Mouse (Mus musculus): ENCODE measurements around the gene Fam133b.

Fam133b gene

DNA sequence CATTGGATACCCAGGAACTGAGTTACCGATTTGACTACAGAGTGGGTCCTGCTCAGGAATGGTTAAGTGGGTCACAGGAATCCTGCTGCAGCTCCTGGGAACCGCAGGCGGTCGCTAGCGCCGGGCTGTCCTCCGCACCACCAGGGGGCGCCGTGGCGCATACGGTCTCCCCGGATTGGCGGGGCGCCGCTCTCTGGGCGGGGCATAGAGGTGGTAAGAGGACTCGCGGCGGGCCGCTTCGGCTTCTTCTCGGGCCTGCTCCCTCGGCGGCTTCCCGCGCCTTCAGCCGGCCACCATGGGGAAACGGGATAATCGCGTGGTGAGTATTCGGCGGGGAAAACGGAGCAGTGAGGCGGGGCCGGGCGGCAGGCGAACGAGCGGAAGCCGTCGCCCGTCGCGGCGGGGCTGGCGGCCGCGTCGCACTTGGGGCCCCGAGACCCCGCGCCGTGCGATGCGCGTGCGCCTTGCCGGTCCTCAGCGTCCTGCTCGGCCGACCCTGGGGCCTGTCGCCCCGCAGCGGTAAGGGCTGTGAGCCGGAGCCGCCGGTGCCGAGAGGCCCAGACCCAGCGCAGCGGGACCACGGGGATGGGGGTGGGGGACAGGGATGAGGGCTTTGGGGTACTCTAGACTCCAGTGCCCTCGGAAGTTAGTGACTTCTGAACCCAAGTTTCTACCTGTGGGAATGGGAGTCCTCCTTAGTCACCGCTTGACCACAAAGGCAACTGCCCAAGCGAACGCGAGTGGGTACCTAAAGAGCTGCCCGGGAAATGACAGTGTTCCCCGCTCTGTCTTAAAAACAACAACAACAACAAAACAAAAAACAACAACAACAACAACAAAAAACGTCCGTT, at the start of gene Fam133b:
Fam133b (plus strand) TSS at position 205 of the 851 bp plus-strand sequence.
- DNase-seq = peak; percentile 99

DNA sequence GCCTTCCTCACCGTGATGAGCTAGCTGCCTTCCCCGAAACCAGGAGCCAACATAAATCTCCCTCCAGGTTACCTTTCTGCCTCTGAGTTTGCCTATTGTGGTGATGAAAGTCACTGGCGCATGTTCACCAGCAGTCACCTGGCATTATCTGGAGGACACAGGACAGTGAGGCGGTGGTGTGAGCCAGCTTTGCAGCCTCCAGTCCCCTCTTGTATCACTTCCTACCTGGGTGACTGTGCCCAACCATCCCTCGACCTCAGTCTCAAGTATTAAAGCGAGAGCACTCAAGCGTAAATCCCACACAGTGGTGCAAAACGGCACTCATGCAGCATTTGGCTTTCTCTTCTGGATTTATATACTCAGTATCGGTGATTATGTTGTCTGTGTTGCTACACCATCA, 49.7 kb upstream of the Fam133b start:
- no peak for DNase-seq

DNA sequence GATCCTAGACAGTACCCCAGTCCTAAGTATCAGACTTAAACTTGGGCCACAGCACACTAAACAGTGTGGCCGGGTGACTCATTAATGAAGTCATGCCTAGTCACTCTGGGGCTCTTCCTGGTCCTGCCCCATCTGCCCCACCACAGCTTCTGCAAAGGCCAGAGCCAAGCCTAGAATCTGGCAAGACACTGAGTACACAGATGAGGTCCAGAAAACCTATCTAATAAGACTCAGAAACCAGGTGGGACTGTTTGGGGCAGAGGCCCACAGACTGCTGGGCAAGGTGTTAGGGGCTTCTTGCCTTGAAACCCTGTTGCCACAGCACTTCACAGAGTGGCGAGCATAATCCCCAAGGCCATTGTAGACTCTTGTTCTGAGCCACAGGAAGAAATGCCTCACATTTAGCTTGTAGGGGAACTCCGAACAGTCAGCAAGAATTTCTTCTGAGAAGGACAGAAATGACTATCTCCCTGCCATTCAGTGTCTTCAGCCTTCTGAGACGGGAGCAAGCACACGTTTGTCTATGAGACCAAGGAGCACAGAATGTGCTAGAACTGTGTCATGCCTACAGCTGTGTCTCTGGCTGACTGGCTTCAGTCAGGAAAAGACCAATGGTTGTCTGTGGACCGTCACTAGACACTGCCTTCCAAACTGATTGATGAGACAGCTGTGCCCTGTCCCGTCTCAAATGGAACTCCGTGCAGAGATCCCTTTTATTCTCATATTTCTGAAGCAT, 49.0 kb upstream of the Fam133b start:
- DNase-seq = no peak

DNA sequence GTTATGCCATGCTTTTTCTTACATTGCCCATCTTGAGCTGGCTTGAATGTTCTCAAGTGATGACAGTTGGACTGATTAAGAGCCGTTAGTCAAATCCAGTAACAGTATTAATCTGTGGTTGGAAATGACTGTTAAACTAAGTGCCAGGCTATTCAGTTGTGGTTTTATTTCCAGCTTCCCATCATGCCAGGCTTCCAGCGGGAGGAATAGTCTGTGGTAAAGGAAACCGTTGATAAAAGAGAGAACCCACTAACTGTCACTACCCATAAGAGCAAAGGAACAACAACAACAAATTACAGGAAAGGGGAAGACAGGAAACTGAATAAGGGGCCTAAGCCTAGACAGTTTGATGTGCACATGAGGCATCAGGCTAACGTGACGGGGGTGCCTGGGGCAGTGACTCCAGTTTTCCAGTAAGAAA, 46.1 kb upstream of the Fam133b start:
- no peak for DNase-seq

DNA sequence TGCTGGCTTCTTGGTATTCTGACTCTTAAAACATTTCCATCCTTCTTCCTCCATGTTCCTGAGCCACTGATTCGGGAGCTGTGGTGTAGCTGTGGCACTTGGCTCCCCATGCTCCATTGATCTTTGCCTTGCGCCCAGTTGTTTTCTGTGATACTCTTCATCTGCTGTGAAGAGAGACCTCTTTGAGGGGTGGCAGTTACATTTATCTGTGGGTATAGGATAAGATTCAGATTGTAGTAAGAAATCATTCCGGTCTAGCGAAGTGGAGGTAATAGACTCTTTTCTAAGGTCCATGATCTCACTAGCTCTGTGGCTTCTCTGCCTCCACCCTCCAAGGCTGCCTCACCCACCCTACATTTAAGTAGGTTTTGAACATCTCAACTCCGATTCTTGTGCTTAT, 43.3 kb upstream of the Fam133b start:
- DNase-seq = no peak

DNA sequence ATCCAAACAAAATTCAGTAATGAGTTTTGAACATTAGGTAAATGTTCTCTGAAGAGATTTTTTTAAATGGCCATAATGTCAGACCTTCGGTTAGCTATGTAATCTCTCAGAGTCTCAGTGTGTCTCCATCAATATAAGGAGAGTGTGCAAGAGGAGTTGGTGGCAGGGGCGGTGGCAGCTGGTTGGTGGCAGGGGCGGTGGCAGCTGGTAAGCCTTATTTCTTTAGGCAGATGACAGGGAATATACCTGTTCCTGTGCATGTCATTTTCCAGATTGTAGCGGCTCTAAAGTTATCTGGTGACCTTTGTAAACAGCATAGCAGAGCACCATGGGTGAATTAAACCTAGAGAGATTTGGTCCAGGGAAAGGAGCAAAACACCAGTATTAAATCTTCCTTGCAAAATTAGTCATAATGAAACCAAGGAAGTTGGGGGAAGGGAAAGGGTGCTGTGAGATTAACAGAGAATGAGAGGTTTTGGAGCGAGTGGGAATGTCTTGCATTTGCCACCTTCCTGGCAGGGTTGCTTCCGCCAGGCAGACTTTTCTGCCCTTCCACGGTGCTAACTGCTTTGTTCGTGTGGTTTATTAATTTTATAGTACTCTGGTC, 42.6 kb upstream of the Fam133b start:
- no peak for DNase-seq

DNA sequence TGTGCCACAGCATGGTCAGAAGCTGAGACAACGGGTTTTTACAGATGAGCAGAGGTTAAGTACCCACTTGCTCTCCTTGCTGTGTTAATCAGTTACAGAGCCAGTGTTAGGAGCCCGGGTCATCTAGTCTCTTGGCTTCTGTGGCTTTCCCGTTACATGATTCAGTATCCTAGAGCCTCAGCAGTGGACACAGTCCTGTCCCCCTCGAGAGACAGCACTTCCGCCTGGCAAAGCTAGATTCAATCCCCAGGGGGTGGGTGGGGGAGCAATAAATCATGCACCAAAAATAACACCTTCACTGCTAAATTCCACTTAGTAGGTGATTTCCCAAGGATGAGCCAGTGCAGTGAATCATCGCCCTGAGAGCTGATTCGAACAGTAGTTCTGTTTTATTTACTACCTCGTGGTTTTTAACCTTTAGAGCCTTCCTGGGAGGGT, 42.0 kb upstream of the Fam133b start:
- DNase-seq = no peak

DNA sequence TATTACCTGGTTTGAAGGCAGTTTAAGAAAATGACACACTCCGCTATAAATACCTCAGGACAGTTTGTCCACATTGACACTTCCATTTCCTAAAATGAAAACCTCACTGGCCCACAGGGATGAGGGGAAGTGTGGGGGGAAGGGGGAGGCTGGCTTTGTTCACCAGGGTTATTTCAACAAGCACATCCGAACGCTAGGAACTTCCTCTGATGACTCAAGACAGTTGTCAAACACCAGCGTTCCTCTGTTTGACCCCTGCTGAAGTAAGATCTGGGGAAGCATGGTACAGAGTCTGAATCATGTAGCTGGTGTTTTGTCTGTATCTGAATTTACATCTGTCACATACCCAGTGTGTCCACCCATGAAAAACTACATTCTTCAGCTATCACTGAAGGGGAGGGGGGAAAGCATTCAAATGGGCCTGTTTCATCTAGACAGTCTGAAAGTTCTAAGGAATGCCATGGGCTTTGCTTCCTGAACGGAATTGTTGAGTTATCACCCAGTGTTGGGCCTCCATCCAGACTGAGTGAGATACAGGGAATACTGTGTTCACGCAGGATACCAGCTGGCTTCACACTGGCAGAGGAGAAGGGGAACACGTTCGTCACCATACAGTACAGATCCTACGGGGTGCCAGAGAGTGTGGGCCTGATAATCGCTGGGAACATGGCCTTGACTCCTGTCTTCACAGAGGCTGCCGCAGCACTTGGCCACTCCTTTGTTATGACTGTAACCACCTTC, 40.9 kb upstream of the Fam133b start:
- DNase-seq = peak; percentile 30

DNA sequence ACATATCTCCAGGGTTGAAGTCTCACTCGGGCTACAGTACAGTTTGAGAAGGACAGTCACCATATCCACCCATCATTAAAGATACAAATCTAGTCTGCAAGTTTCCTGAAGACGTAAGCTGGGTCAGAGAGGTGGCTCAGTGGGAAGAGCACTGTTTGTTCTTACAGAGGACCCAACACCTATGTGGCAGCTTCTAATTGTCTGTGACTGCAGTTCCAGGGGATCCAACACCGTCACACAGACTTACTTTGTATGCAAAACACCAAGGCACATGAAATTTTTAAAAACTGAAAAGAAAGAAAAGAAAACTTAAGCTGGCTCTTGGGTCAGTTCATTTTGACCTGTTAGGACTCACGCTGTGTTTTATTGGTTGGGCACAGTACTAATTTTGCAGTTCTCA, 40.3 kb upstream of the Fam133b start:
- DNase-seq = no peak

DNA sequence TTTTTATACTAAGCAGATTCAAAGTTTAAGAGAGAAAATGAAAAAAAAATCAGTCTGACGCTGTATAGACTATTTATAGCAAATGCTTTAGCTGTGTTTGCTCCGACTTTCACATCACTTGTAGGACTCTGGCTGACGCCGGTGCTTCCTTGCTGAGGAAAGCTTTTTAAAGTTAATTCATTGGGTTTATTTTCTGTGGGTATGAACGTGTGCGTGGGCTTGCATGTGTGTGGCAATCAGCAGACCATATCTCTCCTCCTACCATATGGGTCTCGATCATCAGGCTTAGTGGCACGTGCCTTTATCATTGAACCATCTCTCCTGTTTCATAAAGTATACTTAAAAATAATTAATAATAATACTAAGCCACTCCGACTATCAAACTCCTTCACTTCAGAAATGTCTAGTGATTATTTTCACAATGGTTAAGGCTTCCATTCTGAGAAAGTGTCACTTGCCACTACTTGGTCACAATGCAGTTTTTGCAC, 39.8 kb upstream of the Fam133b start:
- no peak for DNase-seq

DNA sequence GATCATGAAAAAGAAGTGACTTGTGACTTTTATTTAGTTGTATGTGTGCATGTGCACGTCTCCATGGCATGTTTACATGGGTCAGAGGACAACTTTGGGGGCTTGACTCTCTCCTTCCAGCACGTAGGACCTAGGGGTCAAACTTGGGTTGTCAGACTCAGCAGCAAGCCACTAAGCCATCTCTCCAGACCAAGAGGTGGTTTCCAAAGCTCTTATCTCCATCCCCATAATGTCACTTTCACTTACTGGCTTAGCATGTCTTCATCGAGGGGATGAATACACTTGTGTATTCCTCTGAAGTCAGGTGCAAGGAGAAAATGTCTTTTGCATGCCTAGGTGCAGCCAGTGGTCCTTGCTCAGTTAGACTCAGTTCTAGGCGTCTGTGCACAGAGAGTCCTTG, 39.2 kb upstream of the Fam133b start:
- DNase-seq = no peak

DNA sequence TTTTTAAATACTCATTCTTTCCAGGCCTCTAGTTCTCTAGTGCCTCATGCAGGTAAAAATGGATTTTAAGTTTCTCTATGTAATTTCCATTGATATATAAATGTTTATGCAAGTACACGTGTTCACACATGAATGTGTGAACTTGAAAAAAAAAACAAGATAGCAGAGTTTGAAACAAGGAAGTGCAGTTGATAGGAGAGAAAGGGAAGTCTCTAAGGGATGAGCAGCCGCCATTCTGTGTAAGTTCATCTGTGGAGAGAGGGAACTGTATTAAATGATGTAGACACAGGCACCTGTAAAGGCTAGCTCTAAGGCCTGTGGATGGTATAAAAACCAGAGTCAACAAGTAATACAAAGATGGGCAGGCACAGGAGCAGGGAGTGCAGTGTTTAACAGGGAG, 38.1 kb upstream of the Fam133b start:
- DNase-seq = no peak

DNA sequence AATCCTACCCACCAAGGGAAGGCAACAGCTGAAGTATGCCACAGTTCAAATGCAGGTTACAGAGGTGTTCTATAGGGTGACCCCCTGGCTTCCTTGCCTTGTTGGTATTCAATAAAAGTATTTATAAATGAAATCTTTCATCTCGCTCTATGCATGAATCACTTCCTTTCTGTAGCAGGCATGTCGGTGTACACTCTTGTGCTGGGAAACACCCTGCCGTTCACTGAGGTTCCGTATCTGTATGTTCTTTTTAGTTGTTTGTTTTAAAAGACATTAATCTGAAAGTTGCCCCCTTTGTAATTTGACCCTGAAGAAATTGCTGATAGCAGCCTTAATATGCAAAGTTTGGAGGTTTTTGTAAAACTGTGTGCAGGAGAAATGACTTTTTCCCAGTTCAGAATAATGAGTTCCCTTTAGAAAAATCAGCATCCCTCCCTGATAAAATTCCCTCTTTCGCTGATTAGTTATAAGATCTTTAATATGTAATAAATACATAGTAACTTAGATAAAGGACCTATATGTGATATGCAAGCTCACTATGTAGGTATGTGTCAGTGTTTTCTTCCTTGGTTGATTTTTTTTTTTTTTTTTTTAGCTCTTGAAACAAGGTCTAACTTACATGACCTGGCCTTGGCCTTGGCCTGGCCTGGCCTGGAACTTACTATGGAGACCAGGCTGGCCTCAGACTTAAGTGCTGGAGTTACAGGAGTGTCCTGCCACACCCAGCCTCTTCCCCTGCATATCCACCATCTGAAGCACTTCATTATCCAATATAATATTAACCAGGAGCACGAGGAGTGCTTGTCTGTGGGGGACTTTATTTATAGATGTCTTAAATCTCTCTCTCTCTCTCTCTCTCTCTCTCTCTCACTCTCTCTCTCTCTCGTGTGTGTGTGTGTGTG, 34.9 kb upstream of the Fam133b start:
- no peak for DNase-seq

DNA sequence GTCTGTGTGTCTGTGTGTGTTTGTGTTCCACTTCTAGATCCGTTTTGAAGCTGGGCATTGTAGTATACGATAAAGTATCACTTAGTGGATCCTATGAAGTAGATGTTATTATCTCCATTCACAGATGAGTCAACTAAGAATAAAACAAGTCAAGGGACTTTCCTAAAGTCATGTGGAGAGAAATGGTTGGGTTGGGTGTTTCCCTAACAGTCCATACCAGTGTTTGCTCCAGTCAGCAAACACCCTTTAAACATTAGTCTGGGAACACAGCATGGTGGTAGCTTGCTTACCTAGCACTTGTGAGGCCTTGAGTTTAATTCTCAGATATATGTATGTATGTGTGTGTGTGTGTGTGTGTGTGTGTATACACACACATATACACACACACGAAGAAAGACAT, 34.1 kb upstream of the Fam133b start:
- no peak for DNase-seq

DNA sequence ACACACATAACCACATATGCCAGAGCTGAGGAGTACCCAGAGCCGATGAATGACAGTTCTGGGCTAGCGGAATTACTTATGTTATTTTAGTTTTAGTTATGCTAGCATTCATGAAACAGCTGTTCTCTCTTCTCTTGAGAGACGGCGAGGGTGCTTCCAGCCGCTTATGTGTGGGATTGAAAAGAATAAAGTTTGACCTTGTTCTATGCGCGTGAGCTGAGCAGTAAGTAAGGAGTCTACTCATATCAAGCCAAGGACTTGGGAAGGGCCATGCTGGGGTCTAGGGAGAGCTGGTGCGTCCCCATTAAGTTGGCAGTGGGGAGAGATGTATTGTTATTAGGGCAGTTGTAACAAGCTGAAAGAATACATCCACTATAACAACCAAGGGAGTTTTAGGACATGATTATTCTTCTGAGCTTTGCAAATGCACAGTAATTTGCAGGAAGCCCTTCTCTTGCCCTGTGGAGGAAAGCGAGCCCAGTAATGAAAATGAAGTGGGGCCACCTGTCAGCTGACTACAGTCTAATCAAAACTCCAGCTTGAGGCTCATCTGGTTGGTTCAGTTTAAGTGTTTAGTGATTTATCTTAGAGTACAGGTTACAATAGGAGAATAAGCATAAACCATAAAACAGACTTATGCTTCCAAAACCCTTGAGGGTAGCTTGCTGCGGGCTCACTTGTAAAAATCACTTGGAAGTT, 32.4 kb upstream of the Fam133b start:
- DNase-seq = no peak

DNA sequence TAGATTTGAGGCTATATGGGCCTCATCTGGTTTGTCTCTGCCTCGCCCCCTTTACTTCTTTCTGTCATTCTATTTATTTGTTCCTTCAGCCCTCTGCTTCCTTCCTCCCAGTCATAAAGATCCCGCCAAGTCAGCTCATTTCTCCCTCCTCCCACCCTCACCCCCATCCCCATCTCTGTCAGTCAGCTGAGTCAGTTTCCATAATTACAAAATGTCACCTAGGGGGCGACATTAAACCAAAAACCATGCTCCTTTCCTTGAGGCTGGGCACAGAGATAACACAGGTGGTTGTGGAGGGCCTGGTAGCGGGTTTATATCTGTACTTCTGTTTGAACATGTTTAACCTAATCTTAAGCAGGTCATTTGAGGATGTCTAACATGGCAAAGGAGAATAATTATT, 31.0 kb upstream of the Fam133b start:
- DNase-seq = no peak

DNA sequence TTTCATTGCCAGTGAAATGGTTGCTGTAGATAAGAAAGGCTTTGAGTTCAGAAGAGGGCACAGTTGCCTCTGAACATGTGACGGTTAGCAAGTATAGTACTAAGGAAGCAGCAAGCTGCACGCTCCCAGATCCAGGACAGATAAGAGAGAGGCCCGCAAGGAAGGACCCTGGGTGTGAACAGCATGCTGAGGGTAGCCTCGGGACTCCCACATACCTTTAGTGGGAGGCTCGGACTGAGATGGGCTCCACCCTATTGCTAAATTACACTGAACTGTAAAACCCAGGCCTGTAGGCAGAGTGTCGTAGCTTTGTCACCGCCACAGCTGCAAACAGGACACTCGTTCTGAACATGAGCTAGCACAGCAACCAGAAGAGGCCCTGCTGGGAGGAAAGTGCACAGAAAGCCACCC, 28.7 kb upstream of the Fam133b start:
- DNase-seq = no peak

DNA sequence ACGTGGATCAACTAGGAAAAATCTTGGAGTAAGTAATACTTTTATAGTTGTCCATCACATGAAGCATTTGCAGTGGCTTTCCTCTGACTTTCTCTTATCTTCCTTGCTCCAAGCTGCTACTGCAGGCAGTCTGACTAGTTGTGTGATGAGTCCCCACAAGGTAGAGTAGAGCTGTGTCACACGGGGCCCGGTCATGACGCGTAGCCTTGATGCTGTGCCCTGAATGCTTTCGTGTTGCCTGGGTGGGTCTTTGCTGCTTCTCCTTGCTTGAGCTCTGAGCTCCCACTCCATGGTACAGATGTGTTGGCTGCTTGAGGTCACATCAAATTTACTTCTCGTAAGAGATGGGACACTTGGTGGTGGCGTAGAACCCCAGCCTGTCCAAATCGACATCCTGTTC, 28.2 kb upstream of the Fam133b start:
- DNase-seq = no peak

DNA sequence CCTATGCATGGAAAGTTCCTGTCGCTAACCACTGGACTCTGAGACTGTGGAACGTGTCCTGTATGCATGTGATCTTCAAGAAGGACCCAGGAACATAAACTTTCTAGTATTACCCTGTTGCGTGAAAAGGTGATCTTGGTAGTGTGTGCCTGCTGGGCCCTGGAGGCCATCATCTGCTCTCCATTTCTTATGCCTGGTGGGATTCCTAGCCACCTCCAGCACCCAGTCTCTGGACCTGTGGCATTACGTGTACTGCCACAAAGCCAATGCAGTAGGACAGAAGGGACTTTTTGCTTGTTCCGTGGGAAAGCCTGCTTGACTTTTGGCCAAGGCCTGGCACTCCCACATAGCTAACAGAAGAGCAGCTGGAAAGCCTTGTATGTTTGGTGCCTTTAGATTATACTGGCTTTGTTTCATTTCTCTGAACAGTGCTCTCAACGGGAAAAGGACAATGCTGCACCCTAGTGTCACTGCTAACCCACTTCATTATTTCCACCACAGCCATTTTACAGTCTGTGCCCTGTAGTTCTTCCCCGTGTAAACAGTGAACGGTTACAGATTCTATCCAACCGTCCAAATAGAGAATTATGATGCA, 27.1 kb upstream of the Fam133b start:
- DNase-seq = peak; percentile 34

DNA sequence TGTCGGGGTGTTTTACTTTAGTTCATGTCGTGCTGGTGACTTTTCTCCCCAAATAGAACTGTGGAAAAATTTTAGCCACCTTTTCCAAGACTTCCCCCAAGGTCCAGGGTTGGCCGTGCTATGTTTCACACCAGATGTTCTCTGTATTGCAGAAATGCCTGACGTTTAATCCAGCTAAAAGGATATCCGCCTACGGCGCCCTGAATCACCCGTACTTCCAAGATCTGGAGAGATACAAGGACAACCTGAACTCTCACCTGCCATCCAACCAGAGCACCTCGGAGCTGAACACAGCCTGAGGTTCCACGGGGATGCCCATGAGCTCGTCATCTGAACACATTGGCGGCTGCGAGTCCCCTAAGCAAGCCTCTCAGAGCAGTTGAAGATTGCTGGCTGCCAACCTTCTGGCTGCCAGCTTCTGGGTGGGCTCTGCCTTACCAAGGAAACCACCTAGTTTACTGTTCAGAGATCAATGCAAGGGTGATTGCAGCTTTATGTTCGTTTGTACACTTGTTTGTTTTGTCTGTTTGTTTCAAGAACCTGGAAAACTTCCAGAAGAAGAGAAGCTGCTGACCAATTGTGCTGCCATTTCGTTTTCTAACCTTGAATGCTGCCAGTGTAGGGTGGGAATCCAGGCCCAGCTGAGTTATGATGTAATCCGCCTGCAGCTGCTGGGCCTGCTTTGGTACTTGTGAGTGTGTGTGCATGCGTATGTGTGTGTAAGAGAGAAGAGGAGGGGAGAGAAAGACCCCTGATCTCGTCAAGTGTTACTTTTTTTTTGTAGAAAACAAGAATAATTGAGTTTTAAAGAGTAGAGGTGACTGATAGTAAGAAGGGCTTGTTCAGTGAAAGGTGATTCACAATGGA, 22.9 kb upstream of the Fam133b start:
- no peak for DNase-seq

Measured in right cerebral cortex, postnatal 14 days (tissue).